ENCODE assay signal across 8 mouse cellular contexts in genomic region chr2:92376300-92376699, GRCm38 (mm10). TPM values are rescaled to one million over a fixed set of nuclear protein-coding genes. Genes with fewer than 3 reads are reported as not detected.
DNase-seq lines count a peak whose midpoint lies in the region; ATAC-seq lines count a peak whose summit lies in the region.

No protein-coding gene starts in this region.

- H3K4me3 ChIP-seq in megakaryocyte, embryonic 14.5 days (replicated peaks): peak overlapping the region; percentile 98
- H3K4me3 ChIP-seq in limb, embryonic 11.5 days (ENCODE audit: low read depth, low read length): no peak overlapping the region; the same call in 1 of the 2 replicates
- H3K4me3 ChIP-seq in stomach, embryonic 14.5 days (ENCODE audit: low read depth, low read length): peak overlapping the region; percentile 75

- no peak overlapping the region for H3K9ac ChIP-seq in limb, embryonic 11.5 days (ENCODE audit: low read length)
- peak overlapping the region; percentile 45; the same call in 1 of the 2 replicates for H3K9ac ChIP-seq in stomach, embryonic 14.5 days (replicated peaks; ENCODE audit: low read depth, low read length)

- peak overlapping the region; percentile 61; the same call in 1 of the 2 replicates for H3K4me2 ChIP-seq in limb, embryonic 11.5 days (ENCODE audit: low read depth, severe bottlenecking)
- peak overlapping the region; percentile 84 for H3K4me2 ChIP-seq in stomach, embryonic 14.5 days (replicated peaks; ENCODE audit: low read depth, low read length)

- peaks cover 47% of the 10 kb centered on the region for H3K4me1 ChIP-seq in megakaryocyte, embryonic 14.5 days
- H3K4me1 ChIP-seq in limb, embryonic 11.5 days (ENCODE audit: control insufficient read depth, insufficient read depth, low read length): peaks cover 18% of the 10 kb centered on the region
- H3K4me1 ChIP-seq in stomach, embryonic 14.5 days (ENCODE audit: control insufficient read depth, insufficient read depth, low read length): peaks cover 25% of the 10 kb centered on the region; the same call in 1 of the 2 replicates

- WGBS in limb, embryonic 11.5 days: 87% methylated on average over 6 of the region's 6 CpGs
- WGBS in stomach, embryonic 14.5 days: 76% methylated on average over 6 of the region's 6 CpGs

- H3K27ac ChIP-seq in limb, embryonic 11.5 days (replicated peaks; ENCODE audit: low read depth, low read length): no peak overlapping the region
- H3K27ac ChIP-seq in stomach, embryonic 14.5 days (ENCODE audit: low read length): no peak overlapping the region

- ATAC-seq in megakaryocyte, adult 5-6 weeks (ENCODE audit: poor library complexity, severe bottlenecking): no peak
- no peak for ATAC-seq in limb, embryonic 11.5 days (ENCODE audit: insufficient number of reproducible peaks, low FRiP score, low TSS enrichment, low read depth)
- ATAC-seq in stomach, embryonic 14.5 days (ENCODE audit: insufficient number of reproducible peaks, insufficient read depth, low FRiP score, low read depth): no peak

- H3K36me3 ChIP-seq in megakaryocyte, embryonic 14.5 days (replicated peaks; ENCODE audit: low read length): peaks cover 46% of the 10 kb centered on the region
- no peaks in the 10 kb centered on the region for H3K36me3 ChIP-seq in limb, embryonic 11.5 days (ENCODE audit: control insufficient read depth, insufficient read depth, low read length)
- peaks cover 18% of the 10 kb centered on the region; the same call in 1 of the 2 replicates for H3K36me3 ChIP-seq in stomach, embryonic 14.5 days (ENCODE audit: control insufficient read depth, insufficient read depth, low read length)

- peaks cover 15% of the 10 kb centered on the region for H3K27me3 ChIP-seq in megakaryocyte, embryonic 14.5 days (replicated peaks)
- 0 out of 2 replicates have a peak, but pooled peaks cover under 1% of the 10 kb centered on the region for H3K27me3 ChIP-seq in limb, embryonic 11.5 days (ENCODE audit: control insufficient read depth, insufficient read depth, low read length)
- no peaks in the 10 kb centered on the region for H3K27me3 ChIP-seq in stomach, embryonic 14.5 days (ENCODE audit: control insufficient read depth, insufficient read depth, low read length)

- H3K9me3 ChIP-seq in megakaryocyte, embryonic 14.5 days: no peaks in the 10 kb centered on the region
- no peaks in the 10 kb centered on the region for H3K9me3 ChIP-seq in limb, embryonic 11.5 days (ENCODE audit: control insufficient read depth, low read length)
- no peaks in the 10 kb centered on the region for H3K9me3 ChIP-seq in stomach, embryonic 14.5 days (ENCODE audit: control insufficient read depth, low read depth, low read length)

- DNase-seq in adrenal gland, postnatal 10 days: peak; percentile 40
- DNase-seq in adrenal gland, postnatal 25 days: no peak
- DNase-seq in limb, embryonic 11.5 days (ENCODE audit: low spot score): no peak
- DNase-seq in layer of hippocampus, adult 8-10 months (ENCODE audit: low spot score in 2 of 2): no peak
- DNase-seq in layer of hippocampus, adult 11-12 months (ENCODE audit: low spot score): no peak

RNA-seq across cellular contexts. Expression of gene Large2, which starts 1.6 kb away (rescaled TPM):
- total RNA-seq in adrenal gland, postnatal 10 days (2021): 1 to 10 TPM; 1.7 to 2.2 TPM
- total RNA-seq in adrenal gland, postnatal 25 days (2021): 2.8 and 4.1 TPM in 2 replicates
- not detected in 2 replicates for polyA plus RNA-seq in megakaryocyte, embryonic 14.5 days (2012; ENCODE audit: insufficient read depth, low replicate concordance)
- total RNA-seq in megakaryocyte, adult 5-6 weeks (2015): not detected in 2 replicates
- not detected in 2 replicates for total RNA-seq in megakaryocyte, adult 5-6 weeks (2017)
- 11.8 and 13.2 TPM in 2 replicates for polyA plus RNA-seq in limb, embryonic 11.5 days (2014; fragmentation: Nextera tagmentation; extraction: Ambion mirVana)
- 14.8 and 14.9 TPM in 2 replicates for polyA plus RNA-seq in stomach, embryonic 14.5 days (2014; fragmentation: Nextera tagmentation; extraction: Ambion mirVana)
- total RNA-seq in layer of hippocampus, adult 8-10 months (2022): 1 to 10 TPM in 3 of 4 experiments, under 1 TPM in 1; 0.54 to 1.9 (median 1.2) TPM

RNA-seq across cellular contexts. Expression of gene Pex16, which starts 1.8 kb away (rescaled TPM):
- 100 to 1,000 TPM; 115 to 130 TPM for total RNA-seq in adrenal gland, postnatal 10 days (2021)
- 169 and 237 TPM in 2 replicates for total RNA-seq in adrenal gland, postnatal 25 days (2021)
- 28.2 and 40.3 TPM in 2 replicates for polyA plus RNA-seq in megakaryocyte, embryonic 14.5 days (2012; ENCODE audit: insufficient read depth, low replicate concordance)
- 13.8 and 18.1 TPM in 2 replicates for total RNA-seq in megakaryocyte, adult 5-6 weeks (2015)
- 7.4 and 17.4 TPM in 2 replicates for total RNA-seq in megakaryocyte, adult 5-6 weeks (2017)
- polyA plus RNA-seq in limb, embryonic 11.5 days (2014; fragmentation: Nextera tagmentation; extraction: Ambion mirVana): 14.2 and 15.1 TPM in 2 replicates
- 20.0 and 23.2 TPM in 2 replicates for polyA plus RNA-seq in stomach, embryonic 14.5 days (2014; fragmentation: Nextera tagmentation; extraction: Ambion mirVana)
- total RNA-seq in layer of hippocampus, adult 8-10 months (2022): 10 to 100 TPM; 31.2 to 36.1 (median 33.9) TPM

RNA-seq across cellular contexts. Expression of gene 1700029I15Rik, which starts 6.0 kb away (rescaled TPM):
- total RNA-seq in adrenal gland, postnatal 10 days (2021): 1 to 10 TPM; 7.6 to 9.4 TPM
- 18.7 and 19.1 TPM in 2 replicates for total RNA-seq in adrenal gland, postnatal 25 days (2021)
- polyA plus RNA-seq in megakaryocyte, embryonic 14.5 days (2012; ENCODE audit: insufficient read depth, low replicate concordance): 3.6 TPM in 1 of 2 replicates, not detected in the other
- total RNA-seq in megakaryocyte, adult 5-6 weeks (2015): 2.6 and 3.5 TPM in 2 replicates
- 1.5 and 3.1 TPM in 2 replicates for total RNA-seq in megakaryocyte, adult 5-6 weeks (2017)
- polyA plus RNA-seq in limb, embryonic 11.5 days (2014; fragmentation: Nextera tagmentation; extraction: Ambion mirVana): 1.2 and 1.9 TPM in 2 replicates
- polyA plus RNA-seq in stomach, embryonic 14.5 days (2014; fragmentation: Nextera tagmentation; extraction: Ambion mirVana): 1.4 and 2.6 TPM in 2 replicates
- total RNA-seq in layer of hippocampus, adult 8-10 months (2022): 1 to 10 TPM; 4.4 to 8.1 (median 6.4) TPM

RNA-seq across cellular contexts. Expression of gene Mapk8ip1, which starts 24.8 kb away (rescaled TPM):
- total RNA-seq in adrenal gland, postnatal 10 days (2021): 10 to 100 TPM; 22.5 to 28.1 TPM
- 27.0 and 30.8 TPM in 2 replicates for total RNA-seq in adrenal gland, postnatal 25 days (2021)
- polyA plus RNA-seq in megakaryocyte, embryonic 14.5 days (2012; ENCODE audit: insufficient read depth, low replicate concordance): 0.20 TPM in 1 of 2 replicates, not detected in the other
- total RNA-seq in megakaryocyte, adult 5-6 weeks (2015): not detected in 2 replicates
- total RNA-seq in megakaryocyte, adult 5-6 weeks (2017): 0.04 TPM in 1 of 2 replicates, not detected in the other
- 15.1 and 19.9 TPM in 2 replicates for polyA plus RNA-seq in limb, embryonic 11.5 days (2014; fragmentation: Nextera tagmentation; extraction: Ambion mirVana)
- polyA plus RNA-seq in stomach, embryonic 14.5 days (2014; fragmentation: Nextera tagmentation; extraction: Ambion mirVana): 11.3 and 12.7 TPM in 2 replicates
- 100 to 1,000 TPM; 287 to 306 (median 298) TPM for total RNA-seq in layer of hippocampus, adult 8-10 months (2022)

RNA-seq across cellular contexts. Expression of gene Cry2, which starts 57.5 kb away (rescaled TPM):
- total RNA-seq in adrenal gland, postnatal 10 days (2021): 10 to 100 TPM; 39.3 to 41.9 TPM
- total RNA-seq in adrenal gland, postnatal 25 days (2021): 35.5 and 44.7 TPM in 2 replicates
- polyA plus RNA-seq in megakaryocyte, embryonic 14.5 days (2012; ENCODE audit: insufficient read depth, low replicate concordance): 4.1 and 10.1 TPM in 2 replicates
- 3.5 and 4.1 TPM in 2 replicates for total RNA-seq in megakaryocyte, adult 5-6 weeks (2015)
- total RNA-seq in megakaryocyte, adult 5-6 weeks (2017): 3.2 and 4.3 TPM in 2 replicates
- 18.0 and 18.1 TPM in 2 replicates for polyA plus RNA-seq in limb, embryonic 11.5 days (2014; fragmentation: Nextera tagmentation; extraction: Ambion mirVana)
- polyA plus RNA-seq in stomach, embryonic 14.5 days (2014; fragmentation: Nextera tagmentation; extraction: Ambion mirVana): 24.2 and 25.7 TPM in 2 replicates
- total RNA-seq in layer of hippocampus, adult 8-10 months (2022): 100 to 1,000 TPM; 105 to 117 (median 110) TPM
